Mouse (Mus musculus) testis, adult 2 months (tissue): ENCODE results near the gene Ly6g5c.

ENCODE experiments used
- CTCF ChIP-seq: fragments of 200-500 bp; IDR thresholded peaks from 2 replicates; pipeline ENCODE4 v1.5.1; 2012; ENCODE audit warnings: low read depth, mild to moderate bottlenecking, inconsistent platforms, low read length, moderate library complexity; ENCODE audit not compliant: control insufficient read depth, insufficient read depth, insufficient replicate concordance
- POLR2A ChIP-seq: fragments of 200-500 bp; IDR thresholded peaks from 2 replicates; pipeline ENCODE4 v1.6.1; 2012; ENCODE audit warnings: low read depth, mild to moderate bottlenecking, inconsistent platforms, low read length, moderate library complexity; ENCODE audit not compliant: control insufficient read depth

GRCm38 (mm10) chr17:35104079-35104478 is 4.0 kb upstream of the Ly6g5c start:
- no peak for TF ChIP-seq CTCF
- no peak for TF ChIP-seq POLR2A
